Mouse (Mus musculus): ENCODE results near the gene Lalba. TPM values are rescaled to one million over a fixed set of nuclear protein-coding genes. Genes with fewer than 3 reads are reported as not detected.
A peak's percentile ranks its signal among the peaks of the same experiment; 100 is the strongest.
"Not testable (repeated sequence)": the region's sequence is repeated elsewhere in the genome, so short reads cannot be mapped to it uniquely, and the experiment has no call there.

Gene Lalba
- polyA plus RNA-seq, 1 experiment from 2014 or later = not detected

DNA sequence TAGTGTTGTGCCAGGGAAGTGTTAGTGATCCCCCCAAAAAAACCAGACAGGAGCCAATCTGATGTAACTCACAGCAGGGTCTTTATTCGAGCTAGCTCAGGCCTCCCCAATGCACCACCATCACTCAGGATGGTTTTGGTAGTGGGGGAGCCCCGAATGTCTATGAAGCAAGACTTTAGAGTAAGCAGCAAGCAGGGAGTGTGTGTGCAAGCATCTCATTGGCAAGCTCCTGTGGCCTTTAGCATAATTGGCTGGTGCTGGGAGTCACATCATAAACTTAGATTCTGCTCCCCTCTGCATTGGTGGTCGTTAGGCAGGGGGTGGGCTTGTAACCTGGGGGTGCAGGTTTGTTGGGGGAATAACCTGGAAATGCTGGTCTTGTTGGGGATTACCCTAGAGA, 31.2 kb upstream of the Lalba start:
- ATAC-seq; H3K9me3 ChIP-seq (ENCODE audit: control insufficient read depth, low read length); H3K4me1 ChIP-seq (replicated peaks; ENCODE audit: control insufficient read depth, insufficient read depth, low read length); H3K4me3 ChIP-seq (replicated peaks; ENCODE audit: low read length); H3K9ac ChIP-seq (replicated peaks; ENCODE audit: low read depth, low read length); H3K27me3 ChIP-seq (replicated peaks; ENCODE audit: control insufficient read depth, insufficient read depth, low read length); H3K4me2 ChIP-seq (ENCODE audit: low read length); H3K27ac ChIP-seq (ENCODE audit: low read length); H3K36me3 ChIP-seq (ENCODE audit: control insufficient read depth, insufficient read depth): not testable (repeated sequence)
- WGBS = 57% methylated on average over 3 of the region's 3 CpGs

DNA sequence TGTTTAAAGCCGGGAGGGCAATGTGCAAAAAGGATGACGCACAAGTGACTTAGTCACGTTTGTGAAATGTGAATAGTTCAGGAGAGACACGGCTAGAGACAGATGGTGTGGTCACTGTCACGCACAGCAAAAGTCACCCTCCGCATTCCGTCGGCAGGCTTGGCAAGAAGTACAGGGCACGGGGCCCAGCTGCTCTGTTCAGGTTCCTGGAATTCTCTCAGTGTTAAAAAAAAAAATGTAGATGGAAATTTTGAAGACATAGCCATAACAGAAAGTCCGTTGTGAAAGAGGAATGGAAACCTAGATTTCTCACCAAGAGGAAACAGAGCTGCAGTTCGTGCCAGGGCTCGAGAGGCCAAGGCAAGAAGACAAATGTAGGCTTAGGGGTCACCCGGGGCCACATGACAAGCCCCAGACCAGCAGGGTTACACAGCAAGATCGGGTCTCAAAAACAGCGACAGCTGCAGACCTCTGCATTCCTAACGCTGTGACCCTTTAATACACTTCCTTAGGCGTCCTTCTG, 30.3 kb upstream of the Lalba start:
- no peak for ATAC-seq
- Histone ChIP-seq H3K9me3 (ENCODE audit: control insufficient read depth, low read length) (no peaks in the 10 kb centered on the region), H3K4me1 (replicated peaks; ENCODE audit: control insufficient read depth, insufficient read depth, low read length) (peaks cover 4% of the 10 kb centered on the region; the same call in 1 of the 2 replicates), H3K27me3 (replicated peaks; ENCODE audit: control insufficient read depth, insufficient read depth, low read length) (no peaks in the 10 kb centered on the region), H3K4me3 (replicated peaks; ENCODE audit: low read length) (no peak overlapping the region), H3K9ac (replicated peaks; ENCODE audit: low read depth, low read length) (no peak overlapping the region), H3K4me2 (ENCODE audit: low read length) (no peak overlapping the region), H3K27ac (ENCODE audit: low read length) (no peak overlapping the region), H3K36me3 (ENCODE audit: control insufficient read depth, insufficient read depth) (peaks cover 2% of the 10 kb centered on the region; the same call in 1 of the 2 replicates)
- 63% methylated on average over 17 of the region's 17 CpGs for WGBS

GRCm38 (mm10) chr15:98512232-98512631, 29.7 kb upstream of the Lalba start:
- 71% methylated on average over 8 of the region's 8 CpGs for WGBS
- Histone ChIP-seq H3K9ac (replicated peaks; ENCODE audit: low read depth, low read length) (no peak overlapping the region), H3K27me3 (replicated peaks; ENCODE audit: control insufficient read depth, insufficient read depth, low read length) (no peaks in the 10 kb centered on the region), H3K36me3 (ENCODE audit: control insufficient read depth, insufficient read depth) (no peaks in the 10 kb centered on the region), H3K27ac (ENCODE audit: low read length) (no peak overlapping the region), H3K4me2 (ENCODE audit: low read length) (no peak overlapping the region), H3K4me3 (replicated peaks; ENCODE audit: low read length) (no peak overlapping the region), H3K4me1 (replicated peaks; ENCODE audit: control insufficient read depth, insufficient read depth, low read length) (peaks cover 4% of the 10 kb centered on the region; the same call in 1 of the 2 replicates), H3K9me3 (ENCODE audit: control insufficient read depth, low read length) (no peaks in the 10 kb centered on the region)
- ATAC-seq = no peak

DNA sequence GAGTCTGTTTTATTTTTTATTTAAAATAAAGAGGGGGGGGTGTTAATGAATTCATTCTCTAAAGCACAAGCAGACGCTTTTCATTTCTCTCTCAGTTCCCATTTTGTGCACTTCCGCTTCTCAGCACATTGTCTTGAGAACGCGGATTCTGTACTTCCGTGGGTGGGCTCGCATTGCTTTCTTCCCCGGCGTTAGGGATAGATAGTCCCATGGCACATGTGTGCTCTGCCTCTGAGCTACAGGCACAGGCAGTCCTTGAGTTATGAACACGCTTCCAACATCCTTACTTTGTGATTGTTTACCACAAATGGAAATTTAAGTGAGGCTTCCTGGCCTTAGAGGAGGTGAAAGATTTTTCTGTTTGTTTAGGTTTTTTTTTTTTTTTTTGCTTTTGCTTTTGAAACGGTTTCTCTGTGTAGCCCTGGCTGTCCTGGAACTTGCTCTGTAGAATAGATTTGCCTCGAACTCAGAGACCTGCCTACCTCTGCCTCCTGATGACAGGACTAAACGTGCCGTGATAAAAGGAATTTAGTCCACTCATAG, 28.9 kb upstream of the Lalba start:
- no peak overlapping the region for H3K27ac ChIP-seq (ENCODE audit: low read length)
- H3K9me3 ChIP-seq (ENCODE audit: control insufficient read depth, low read length) = no peaks in the 10 kb centered on the region
- no peak for ATAC-seq
- no peak overlapping the region for H3K4me3 ChIP-seq (replicated peaks; ENCODE audit: low read length)
- H3K9ac ChIP-seq (replicated peaks; ENCODE audit: low read depth, low read length) = no peak overlapping the region
- no peaks in the 10 kb centered on the region for H3K36me3 ChIP-seq (ENCODE audit: control insufficient read depth, insufficient read depth)
- H3K4me2 ChIP-seq (ENCODE audit: low read length) = no peak overlapping the region
- no peaks in the 10 kb centered on the region for H3K27me3 ChIP-seq (replicated peaks; ENCODE audit: control insufficient read depth, insufficient read depth, low read length)
- 51% methylated on average over 13 of the region's 13 CpGs for WGBS
- peaks cover 4% of the 10 kb centered on the region; the same call in 1 of the 2 replicates for H3K4me1 ChIP-seq (replicated peaks; ENCODE audit: control insufficient read depth, insufficient read depth, low read length)

GRCm38 (mm10) chr15:98510438-98511385, 28.2 kb upstream of the Lalba start:
- WGBS = 27% methylated on average over 25 of the region's 25 CpGs
- peaks cover 4% of the 10 kb centered on the region; the same call in 1 of the 2 replicates for H3K4me1 ChIP-seq (replicated peaks; ENCODE audit: control insufficient read depth, insufficient read depth, low read length)
- no peaks in the 10 kb centered on the region for H3K27me3 ChIP-seq (replicated peaks; ENCODE audit: control insufficient read depth, insufficient read depth, low read length)
- H3K36me3 ChIP-seq (ENCODE audit: control insufficient read depth, insufficient read depth) = no peaks in the 10 kb centered on the region
- peak overlapping the region; percentile 45 for H3K4me2 ChIP-seq (ENCODE audit: low read length)
- H3K9me3 ChIP-seq (ENCODE audit: control insufficient read depth, low read length) = no peaks in the 10 kb centered on the region
- no peak overlapping the region for H3K27ac ChIP-seq (ENCODE audit: low read length)
- ATAC-seq = no peak
- no peak overlapping the region for H3K4me3 ChIP-seq (replicated peaks; ENCODE audit: low read length)
- H3K9ac ChIP-seq (replicated peaks; ENCODE audit: low read depth, low read length) = no peak overlapping the region

DNA sequence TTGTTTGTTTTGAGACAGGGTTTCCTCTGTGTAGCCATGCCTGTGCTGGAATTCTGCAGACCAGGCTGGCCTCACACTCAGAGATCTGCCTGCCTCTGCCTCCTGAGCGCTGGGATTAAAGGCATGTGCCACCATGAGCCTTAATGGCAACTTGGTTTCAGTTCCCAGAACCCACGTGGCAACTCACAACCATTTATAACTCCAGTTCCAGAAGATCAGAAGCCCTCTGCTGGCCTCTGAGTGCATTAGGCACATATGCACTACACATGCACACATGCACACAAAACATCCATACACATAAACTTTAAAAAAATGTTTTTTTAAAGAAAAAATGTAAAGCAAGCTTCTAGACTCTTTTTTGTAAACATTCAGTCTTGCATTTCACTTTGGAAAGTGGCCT, 26.9 kb upstream of the Lalba start:
- no peaks in the 10 kb centered on the region for H3K9me3 ChIP-seq (ENCODE audit: control insufficient read depth, low read length)
- no peaks in the 10 kb centered on the region for H3K36me3 ChIP-seq (ENCODE audit: control insufficient read depth, insufficient read depth)
- no peak overlapping the region for H3K4me2 ChIP-seq (ENCODE audit: low read length)
- no peaks in the 10 kb centered on the region for H3K27me3 ChIP-seq (replicated peaks; ENCODE audit: control insufficient read depth, insufficient read depth, low read length)
- H3K27ac ChIP-seq (ENCODE audit: low read length) = no peak overlapping the region
- no peak overlapping the region for H3K9ac ChIP-seq (replicated peaks; ENCODE audit: low read depth, low read length)
- WGBS = 49% methylated on average over 2 of the region's 2 CpGs
- no peak for ATAC-seq
- no peak overlapping the region for H3K4me3 ChIP-seq (replicated peaks; ENCODE audit: low read length)
- H3K4me1 ChIP-seq (replicated peaks; ENCODE audit: control insufficient read depth, insufficient read depth, low read length) = peaks cover 4% of the 10 kb centered on the region; the same call in 1 of the 2 replicates

DNA sequence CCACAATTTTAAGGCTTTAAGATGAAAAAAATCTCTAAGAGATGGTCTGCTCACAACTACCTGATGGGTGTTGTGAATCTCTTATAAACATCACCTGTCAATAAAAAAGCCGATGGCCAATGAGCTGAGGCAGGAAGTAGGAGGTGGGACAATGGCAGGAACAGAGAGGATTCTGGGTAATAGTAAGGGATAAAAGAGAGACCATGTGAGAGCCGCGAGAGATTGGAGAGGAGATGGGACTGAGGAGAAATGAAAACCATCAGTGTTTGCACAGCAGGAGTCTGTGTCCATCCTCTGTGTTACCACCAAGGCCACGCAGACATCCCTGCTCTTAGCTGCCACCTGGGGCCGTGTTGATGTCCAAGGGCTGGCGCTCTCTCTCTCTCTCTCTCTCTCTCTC, 24.8 kb upstream of the Lalba start:
- no peak for ATAC-seq
- WGBS = 89% methylated on average over 6 of the region's 6 CpGs
- no peak overlapping the region for H3K4me3 ChIP-seq (replicated peaks; ENCODE audit: low read length)
- no peak overlapping the region for H3K9ac ChIP-seq (replicated peaks; ENCODE audit: low read depth, low read length)
- no peaks in the 10 kb centered on the region for H3K27me3 ChIP-seq (replicated peaks; ENCODE audit: control insufficient read depth, insufficient read depth, low read length)
- peaks cover 4% of the 10 kb centered on the region; the same call in 1 of the 2 replicates for H3K4me1 ChIP-seq (replicated peaks; ENCODE audit: control insufficient read depth, insufficient read depth, low read length)
- no peak overlapping the region for H3K27ac ChIP-seq (ENCODE audit: low read length)
- no peaks in the 10 kb centered on the region for H3K36me3 ChIP-seq (ENCODE audit: control insufficient read depth, insufficient read depth)
- H3K9me3 ChIP-seq (ENCODE audit: control insufficient read depth, low read length) = no peaks in the 10 kb centered on the region
- no peak overlapping the region for H3K4me2 ChIP-seq (ENCODE audit: low read length)

GRCm38 (mm10) chr15:98506253-98506957, 23.9 kb upstream of the Lalba start:
- 85% methylated on average over 9 of the region's 9 CpGs for WGBS
- Histone ChIP-seq H3K27me3 (replicated peaks; ENCODE audit: control insufficient read depth, insufficient read depth, low read length) (no peaks in the 10 kb centered on the region), H3K9me3 (ENCODE audit: control insufficient read depth, low read length) (no peaks in the 10 kb centered on the region), H3K4me1 (replicated peaks; ENCODE audit: control insufficient read depth, insufficient read depth, low read length) (peaks cover 4% of the 10 kb centered on the region; the same call in 1 of the 2 replicates), H3K4me2 (ENCODE audit: low read length) (no peak overlapping the region), H3K9ac (replicated peaks; ENCODE audit: low read depth, low read length) (no peak overlapping the region), H3K36me3 (ENCODE audit: control insufficient read depth, insufficient read depth) (no peaks in the 10 kb centered on the region), H3K4me3 (replicated peaks; ENCODE audit: low read length) (no peak overlapping the region), H3K27ac (ENCODE audit: low read length) (no peak overlapping the region)
- ATAC-seq = no peak

DNA sequence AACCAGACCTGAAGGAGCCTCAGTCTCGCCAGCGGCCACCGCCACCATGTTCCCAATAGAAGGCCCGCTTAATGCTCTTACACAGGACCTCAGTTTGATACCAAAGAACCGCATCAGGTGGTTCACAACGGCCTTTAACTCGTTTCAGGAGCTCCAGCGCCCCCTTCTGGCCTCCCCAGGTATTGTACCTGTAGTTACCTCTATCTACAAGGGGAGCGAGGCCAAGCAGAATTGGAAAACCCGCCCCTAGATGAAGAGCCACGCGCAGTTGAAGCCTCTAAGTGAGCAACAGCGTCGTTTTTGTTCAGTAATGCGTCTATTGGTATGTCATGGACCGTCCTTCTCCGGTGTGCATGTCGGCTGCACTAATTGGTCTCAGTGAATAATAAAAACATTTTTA, 22.0 kb upstream of the Lalba start:
- Histone ChIP-seq H3K4me2 (ENCODE audit: low read length) (no peak overlapping the region), H3K9ac (replicated peaks; ENCODE audit: low read depth, low read length) (no peak overlapping the region), H3K36me3 (ENCODE audit: control insufficient read depth, insufficient read depth) (no peaks in the 10 kb centered on the region), H3K4me3 (replicated peaks; ENCODE audit: low read length) (no peak overlapping the region), H3K27ac (ENCODE audit: low read length) (no peak overlapping the region), H3K4me1 (replicated peaks; ENCODE audit: control insufficient read depth, insufficient read depth, low read length) (no peaks in the 10 kb centered on the region), H3K9me3 (ENCODE audit: control insufficient read depth, low read length) (no peaks in the 10 kb centered on the region), H3K27me3 (replicated peaks; ENCODE audit: control insufficient read depth, insufficient read depth, low read length) (no peaks in the 10 kb centered on the region)
- ATAC-seq = no peak
- WGBS = 11% methylated on average over 18 of the region's 18 CpGs
